ENCODE assay signal across 29 mouse cellular contexts in the genomic region with DNA sequence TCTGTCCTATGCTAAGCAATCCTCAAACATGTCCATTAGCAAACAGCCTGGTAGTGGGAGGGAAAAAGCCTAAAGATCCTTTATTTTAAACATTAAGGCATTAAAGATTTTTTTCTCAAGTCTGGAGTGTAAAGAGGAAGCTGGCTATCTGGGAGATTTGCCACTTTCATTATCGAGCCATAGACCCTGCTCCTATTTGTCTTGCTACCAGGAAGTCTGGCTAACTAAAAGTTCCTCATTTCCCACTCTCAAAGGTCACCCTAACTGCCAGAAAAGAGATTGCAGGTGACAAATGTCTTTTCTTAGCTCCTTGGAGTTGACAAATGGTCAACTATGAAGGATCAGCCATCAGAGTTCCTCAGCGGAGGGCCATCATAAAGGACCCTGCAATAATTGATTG.
"Had no signal": no experiment of that assay in that cellular context is flagged by ENCODE, and none has a peak within 500 bp of the region (broad histone marks: within the 10 kb centered on the region; RNA-seq: fewer than 3 reads in every experiment).

No protein-coding gene starts in this region.

- H3K27ac ChIP-seq: gastrocnemius, adult 2 months; heart, adult 2 months; heart, embryonic 13.5 days; heart, embryonic 15.5 days; hindbrain, embryonic 10.5 days; hindbrain, embryonic 12.5 days; hindbrain, embryonic 14.5 days; intestine, embryonic 15.5 days; layer of hippocampus, adult 2 months; left cerebral cortex, adult 2 months; limb, embryonic 13.5 days; limb, embryonic 15.5 days; liver, embryonic 12.5 days; liver, embryonic 14.5 days had no signal

- H3K9me3 ChIP-seq: heart, embryonic 13.5 days; heart, embryonic 15.5 days; hindbrain, embryonic 10.5 days; hindbrain, embryonic 12.5 days; intestine, embryonic 15.5 days; limb, embryonic 13.5 days; limb, embryonic 15.5 days; liver, embryonic 12.5 days had no signal

- H3K4me2 ChIP-seq: heart, embryonic 11.5 days; heart, embryonic 13.5 days; heart, embryonic 15.5 days; hindbrain, embryonic 12.5 days; hindbrain, embryonic 14.5 days; intestine, embryonic 15.5 days; limb, embryonic 13.5 days; limb, embryonic 15.5 days; liver, embryonic 12.5 days had no signal

- ATAC-seq: hindbrain, embryonic 16.5 days; inflammation-experienced regulatory T-cells, adult 6 months; intestine, embryonic 15.5 days; intestine, postnatal 0 days; liver, embryonic 12.5 days had no signal

- H3K4me1 ChIP-seq: heart, embryonic 13.5 days; heart, embryonic 15.5 days; hindbrain, embryonic 10.5 days; hindbrain, embryonic 12.5 days; intestine, embryonic 15.5 days; limb, embryonic 13.5 days; limb, embryonic 15.5 days; liver, embryonic 12.5 days had no signal

- H3K9ac ChIP-seq: heart, embryonic 13.5 days; heart, embryonic 15.5 days; hindbrain, embryonic 12.5 days; hindbrain, embryonic 14.5 days; intestine, embryonic 15.5 days; limb, embryonic 13.5 days; limb, embryonic 15.5 days; liver, embryonic 12.5 days; liver, embryonic 14.5 days had no signal

- H3K36me3 ChIP-seq: heart, embryonic 13.5 days; heart, embryonic 15.5 days; hindbrain, embryonic 10.5 days; hindbrain, embryonic 12.5 days; intestine, embryonic 15.5 days; limb, embryonic 13.5 days; limb, embryonic 15.5 days; liver, embryonic 12.5 days had no signal

- H3K27me3 ChIP-seq: heart, embryonic 13.5 days; heart, embryonic 15.5 days; hindbrain, embryonic 12.5 days; intestine, embryonic 15.5 days; limb, embryonic 13.5 days; limb, embryonic 15.5 days; liver, embryonic 12.5 days had no signal

- DNase-seq: gastrocnemius, adult 2 months; gastrocnemius, postnatal 10 days; gastrocnemius, postnatal 25 days; heart, adult 11 months; heart, adult 2 months; heart, postnatal 14 days; heart, postnatal 36 days; kidney, adult 18-20 months; kidney, adult 8-10 months; kidney, postnatal 10 days; kidney, postnatal 25 days; kidney, postnatal 4 days; left cerebral cortex, postnatal 4 days had no signal

- H3K4me3 ChIP-seq: gastrocnemius, adult 2 months; heart, adult 2 months; heart, embryonic 13.5 days; heart, embryonic 15.5 days; hindbrain, embryonic 10.5 days; hindbrain, embryonic 12.5 days; intestine, embryonic 15.5 days; layer of hippocampus, adult 2 months; left cerebral cortex, adult 2 months; limb, embryonic 13.5 days; limb, embryonic 15.5 days; liver, embryonic 12.5 days had no signal
